Comparison of ENCODE assay signal across 7 mouse cellular contexts in the genomic region with DNA sequence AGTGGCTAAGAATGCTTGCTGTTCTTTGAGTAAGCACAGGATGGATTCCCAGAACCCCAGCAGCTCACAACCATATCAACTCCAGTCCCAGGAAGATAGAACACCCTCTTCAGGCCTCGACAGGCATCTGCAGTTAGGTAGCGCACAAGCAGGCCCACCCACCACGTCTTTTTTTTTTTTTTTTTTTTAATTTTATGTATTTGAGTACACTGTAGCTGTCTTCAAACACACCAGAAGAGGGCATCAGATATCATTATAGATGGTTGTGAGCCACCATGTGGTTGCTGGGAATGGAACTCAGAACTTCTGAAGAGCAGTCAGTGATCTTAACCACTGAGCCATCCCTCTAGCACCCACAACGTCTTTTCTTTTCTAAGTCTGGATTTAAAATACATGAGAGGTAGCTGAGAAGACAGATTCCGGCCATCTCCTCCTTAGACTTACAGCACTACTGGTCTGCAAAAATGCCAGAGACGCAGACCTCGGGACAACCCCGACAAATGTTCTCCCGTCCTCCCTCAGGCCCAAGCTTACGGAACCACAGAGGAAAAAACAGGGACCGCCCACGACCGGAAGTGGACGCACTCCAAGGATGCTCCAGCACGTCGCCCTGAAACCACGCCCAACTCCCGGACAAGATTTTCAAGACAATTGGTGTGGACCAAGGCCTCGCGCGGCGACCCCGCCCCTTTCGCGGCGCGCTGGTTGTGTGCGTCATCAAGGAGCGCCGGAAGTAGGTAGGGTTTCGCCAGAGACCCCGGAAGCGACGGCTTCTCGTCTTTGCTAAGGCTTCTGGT. TPM values are rescaled to one million over a fixed set of nuclear protein-coding genes. Genes with fewer than 3 reads are reported as not detected.
DNase-seq lines count a peak whose midpoint lies in the region; ATAC-seq lines count a peak whose summit lies in the region.

A gene (plus strand): TSS at position 714 of the 797 bp plus-strand sequence.

- intact Hi-C loops in gastrocnemius, postnatal 36 days (cut with DNase I), result loop anchor here (5.0 to 10.0 kb wide), 2 partner anchors 63 to 215 kb away; no protein-coding TSS in a partner anchor
- intact Hi-C loops in left cerebral cortex, postnatal 25 days (cut with DNase I), result loop anchor here (1.0 to 5.0 kb wide), 3 partner anchors 48 to 70 kb away; a partner anchor contains a TSS

- H3K27me3 ChIP-seq in intestine, embryonic 15.5 days (replicated peaks), result no peaks in the 10 kb centered on the region
- H3K27me3 ChIP-seq in midbrain, embryonic 10.5 days (ENCODE audit: low read depth, poor library complexity, severe bottlenecking), result no peaks in the 10 kb centered on the region

- peak within 1 kb of the TSS; percentile 62 for H3K9ac ChIP-seq in intestine, embryonic 15.5 days

- peak; percentile 99 for ATAC-seq in intestine, embryonic 15.5 days

- DNase-seq in adrenal gland, adult 2 months, result peak; percentile 99
- DNase-seq in embryo, embryonic 11.5 days (ENCODE audit: low read depth, low spot score), result peak; percentile 99
- peak; percentile 99 for DNase-seq in gastrocnemius, postnatal 36 days
- DNase-seq in left cerebral cortex, postnatal 25 days (ENCODE audit: low spot score in 2 of 2), result peak; percentile 100
- DNase-seq in midbrain, embryonic 10.5 days (ENCODE audit: low spot score), result peak; percentile 99
- peak; percentile 99 for DNase-seq in right cerebral cortex, postnatal 4 days

- H3K9me3 ChIP-seq in intestine, embryonic 15.5 days, result no peaks in the 10 kb centered on the region
- no peaks in the 10 kb centered on the region for H3K9me3 ChIP-seq in midbrain, embryonic 10.5 days (replicated peaks)

- H3K27ac ChIP-seq in intestine, embryonic 15.5 days, result peak within 1 kb of the TSS; percentile 71
- peak within 1 kb of the TSS; percentile 79 for H3K27ac ChIP-seq in midbrain, embryonic 10.5 days (replicated peaks)

- H3K36me3 ChIP-seq in intestine, embryonic 15.5 days, result no peaks in the 10 kb centered on the region; the same call in 1 of the 2 replicates
- H3K36me3 ChIP-seq in midbrain, embryonic 10.5 days, result peaks cover 6% of the 10 kb centered on the region

- H3K4me3 ChIP-seq in intestine, embryonic 15.5 days (replicated peaks), result peak within 1 kb of the TSS; percentile 77
- H3K4me3 ChIP-seq in midbrain, embryonic 10.5 days, result peak within 1 kb of the TSS; percentile 83

- H3K4me2 ChIP-seq in intestine, embryonic 15.5 days (replicated peaks), result peak within 1 kb of the TSS; percentile 71

- WGBS in intestine, embryonic 15.5 days, result 2% methylated on average over 35 of the region's 35 CpGs
- WGBS in midbrain, embryonic 10.5 days, result 3% methylated on average over 35 of the region's 35 CpGs

- H3K4me1 ChIP-seq in intestine, embryonic 15.5 days (replicated peaks), result peaks cover 13% of the 10 kb centered on the region
- H3K4me1 ChIP-seq in midbrain, embryonic 10.5 days, result peaks cover 21% of the 10 kb centered on the region

RNA-seq across cellular contexts. Expression of the gene that starts here (rescaled TPM):
- 10 to 100 TPM; 73.1 to 84.2 TPM for total RNA-seq in adrenal gland, adult 2 months (2021)
- 27.1 and 31.9 TPM in 2 replicates for polyA plus RNA-seq in adrenal gland, adult 2 months (2012; rRNA removed)
- 10 to 100 TPM; 27.0 to 27.6 TPM for total RNA-seq in gastrocnemius, postnatal 36 days (2021)
- polyA plus RNA-seq in intestine, embryonic 15.5 days (2015; fragmentation: Nextera tagmentation; extraction: Ambion mirVana), result 69.8 and 70.1 TPM in 2 replicates
- total RNA-seq in left cerebral cortex, postnatal 25 days (2021), result 10 to 100 TPM; 73.9 to 74.2 TPM
- polyA plus RNA-seq in midbrain, embryonic 10.5 days (2016; fragmentation: Nextera tagmentation; extraction: Ambion mirVana), result 85.6 and 93.9 TPM in 2 replicates

Comparison
In these comparisons a context has a peak if more than half of its experiments do, and no peak if none do; other contexts are left out.
1. Peak in every context shown above with its lines: DNase-seq, ATAC-seq, H3K4me3 ChIP-seq and H3K27ac ChIP-seq.